Mouse (Mus musculus) lung, postnatal 0 days (tissue): Measurements from ENCODE around the gene Zfp385a. TPM values are rescaled to one million over a fixed set of nuclear protein-coding genes. Genes with fewer than 3 reads are reported as not detected.

Experiments used
- ATAC-seq: fragments of 200-750 bp; cut with Nextera tagmentation; 2 replicates; pipeline ENCODE4 v1.8.0; 2017; ENCODE audit warnings: moderate library complexity
- DNase-seq: peaks from one replicate; pipeline ENCODE4 v3.0.0-alpha.2; 2016; ENCODE audit warnings: low spot score
- H3K27ac ChIP-seq: fragments of 300-500 bp; sonication (generic); 2 replicates; pipeline ENCODE4 v1.5.1; 2014; ENCODE audit warnings: antibody characterized with exemption, mild to moderate bottlenecking, low read length, mixed read lengths
- H3K27me3 ChIP-seq: fragments of 300-500 bp; sonication (generic); replicated peaks from 2 replicates; pipeline ENCODE4 v1.6.1; 2014; ENCODE audit warnings: low read length, mixed read lengths; ENCODE audit not compliant: insufficient read depth
- H3K36me3 ChIP-seq: fragments of 300-500 bp; sonication (generic); 2 replicates; pipeline ENCODE4 v1.6.1; 2014; ENCODE audit warnings: low read length, mixed read lengths; ENCODE audit not compliant: insufficient read depth
- H3K4me1 ChIP-seq: fragments of 300-500 bp; sonication (generic); 2 replicates; pipeline ENCODE4 v1.6.1; 2014; ENCODE audit warnings: antibody characterized with exemption, low read depth, low read length, mixed read lengths; ENCODE audit not compliant: insufficient read depth
- H3K4me2 ChIP-seq: fragments of 300-500 bp; sonication (generic); replicated peaks from 2 replicates; pipeline ENCODE4 v1.6.1; 2014; ENCODE audit warnings: low read depth, mild to moderate bottlenecking, low read length, moderate library complexity, mixed read lengths
- H3K4me3 ChIP-seq: fragments of 300-500 bp; sonication (generic); 2 replicates; pipeline ENCODE4 v1.5.1; 2014; ENCODE audit warnings: low read depth, low read length
- H3K9ac ChIP-seq: fragments of 300-500 bp; sonication (generic); replicated peaks from 2 replicates; pipeline ENCODE4 v1.6.1; 2014; ENCODE audit warnings: low read depth, mild to moderate bottlenecking
- H3K9me3 ChIP-seq: fragments of 300-500 bp; sonication (generic); 2 replicates; pipeline ENCODE4 v1.6.1; 2016; ENCODE audit warnings: low read length, mixed read lengths
- CTCF ChIP-seq: IDR thresholded peaks from 2 replicates; pipeline ENCODE4 v1.5.1; 2016; ENCODE audit warnings: antibody characterized with exemption, mild to moderate bottlenecking
- EP300 ChIP-seq: IDR thresholded peaks from 2 replicates; pipeline ENCODE4 v1.6.1; 2016; ENCODE audit warnings: antibody characterized with exemption, mild to moderate bottlenecking, control low read depth
- WGBS: fragments of 180-500 bp; shearing (Covaris S2); extraction: QIAGEN DNeasy Blood & Tissue Kit; methylation state at CpG from one replicate; pipeline ENCODE4 v1.1.7; 2014; 5-methylcytosine and 5-hydroxymethylcytosine counted together
- polyA plus RNA-seq: library from polyadenylated mRNA; unstranded; fragments of >200 nt; fragmentation: Nextera tagmentation; extraction: Ambion mirVana; gene quantifications from 2 replicates; pipeline ENCODE4 v1.2.1, GENCODE M21; 2015

The Zfp385a gene
- polyA plus RNA-seq, 1 experiment from 2014 or later: 6.5 TPM

DNA sequence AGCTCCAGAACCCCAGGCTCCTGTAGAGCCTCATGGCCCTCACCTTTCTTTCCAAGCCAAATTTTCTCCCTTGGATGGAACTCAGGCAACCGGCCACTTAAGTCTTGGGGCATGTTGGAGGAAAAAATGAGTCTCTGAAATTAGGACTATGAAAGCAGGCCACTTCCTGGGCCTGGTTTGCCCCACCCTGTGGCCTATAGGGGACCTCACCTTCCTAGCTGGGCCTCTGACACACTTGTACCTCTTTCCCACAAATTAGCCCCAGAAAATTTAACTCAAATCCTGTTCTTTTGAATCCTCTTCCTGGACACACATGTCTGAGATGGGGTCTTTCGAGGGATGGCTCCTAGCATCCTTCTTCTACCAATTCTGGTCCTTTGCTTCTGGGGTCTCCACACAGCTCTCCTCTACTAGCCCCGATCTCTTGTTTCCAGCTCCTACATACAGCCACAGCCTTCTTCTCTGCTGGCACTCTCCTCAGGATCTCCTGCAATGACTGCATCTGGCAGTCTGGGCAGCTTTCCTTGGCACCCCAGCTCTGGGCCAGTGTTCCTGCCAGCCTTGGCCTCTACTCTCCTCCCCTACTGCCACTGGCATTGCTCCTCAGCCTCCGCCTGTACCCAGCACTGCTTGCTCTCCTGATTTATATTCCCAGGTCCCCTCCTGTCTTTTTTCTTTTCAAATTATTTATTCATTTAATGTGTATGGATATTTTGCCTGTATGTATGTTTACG lies 20.1 kb upstream of the Zfp385a start:
- Histone ChIP-seq H3K4me2 (no peak overlapping the region), H3K9me3 (no peaks in the 10 kb centered on the region), H3K9ac (no peak overlapping the region), H3K4me3 (no peak overlapping the region), H3K4me1 (peaks cover 3% of the 10 kb centered on the region; the same call in 1 of the 2 replicates), H3K27ac (no peak overlapping the region), H3K36me3 (0 out of 2 replicates have a peak, but pooled peaks cover 5% of the 10 kb centered on the region), H3K27me3 (no peaks in the 10 kb centered on the region)
- 82% methylated on average over 5 of the region's 5 CpGs for WGBS
- TF ChIP-seq EP300 (no peak), CTCF (no peak)
- DNase-seq (no peak), ATAC-seq (no peak)

DNA sequence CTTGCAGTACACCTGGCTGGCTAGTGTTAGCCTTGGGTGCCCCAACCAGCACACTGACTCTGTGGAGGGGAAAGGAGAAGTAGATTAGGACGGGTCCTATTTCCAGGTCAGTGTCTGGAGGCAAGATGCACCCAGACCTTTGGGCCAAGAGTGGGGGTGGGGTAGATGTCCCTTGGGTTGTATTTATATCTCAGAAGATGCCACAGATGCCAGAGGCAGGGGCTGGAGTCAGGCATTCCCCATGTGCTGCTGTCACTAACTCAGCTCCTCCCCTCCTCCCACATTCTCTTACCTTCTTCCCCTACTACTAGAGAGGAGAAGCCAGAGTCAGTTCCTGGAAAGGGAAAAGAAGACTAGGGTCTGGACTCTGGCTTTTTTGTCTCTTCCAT lies 19.2 kb upstream of the Zfp385a start:
- WGBS: 29% methylated on average over 1 of the region's 1 CpGs
- DNase-seq (no peak), ATAC-seq (no peak)
- peaks cover 5% of the 10 kb centered on the region; the same call in 1 of the 2 replicates for H3K36me3 ChIP-seq
- H3K4me2 ChIP-seq: no peak overlapping the region
- no peaks in the 10 kb centered on the region for H3K27me3 ChIP-seq
- H3K9ac ChIP-seq: no peak overlapping the region
- no peak for TF ChIP-seq CTCF
- TF ChIP-seq EP300: no peak
- H3K4me1 ChIP-seq: peaks cover 3% of the 10 kb centered on the region; the same call in 1 of the 2 replicates
- no peak overlapping the region for H3K27ac ChIP-seq
- H3K4me3 ChIP-seq: no peak overlapping the region
- H3K9me3 ChIP-seq: no peaks in the 10 kb centered on the region

DNA sequence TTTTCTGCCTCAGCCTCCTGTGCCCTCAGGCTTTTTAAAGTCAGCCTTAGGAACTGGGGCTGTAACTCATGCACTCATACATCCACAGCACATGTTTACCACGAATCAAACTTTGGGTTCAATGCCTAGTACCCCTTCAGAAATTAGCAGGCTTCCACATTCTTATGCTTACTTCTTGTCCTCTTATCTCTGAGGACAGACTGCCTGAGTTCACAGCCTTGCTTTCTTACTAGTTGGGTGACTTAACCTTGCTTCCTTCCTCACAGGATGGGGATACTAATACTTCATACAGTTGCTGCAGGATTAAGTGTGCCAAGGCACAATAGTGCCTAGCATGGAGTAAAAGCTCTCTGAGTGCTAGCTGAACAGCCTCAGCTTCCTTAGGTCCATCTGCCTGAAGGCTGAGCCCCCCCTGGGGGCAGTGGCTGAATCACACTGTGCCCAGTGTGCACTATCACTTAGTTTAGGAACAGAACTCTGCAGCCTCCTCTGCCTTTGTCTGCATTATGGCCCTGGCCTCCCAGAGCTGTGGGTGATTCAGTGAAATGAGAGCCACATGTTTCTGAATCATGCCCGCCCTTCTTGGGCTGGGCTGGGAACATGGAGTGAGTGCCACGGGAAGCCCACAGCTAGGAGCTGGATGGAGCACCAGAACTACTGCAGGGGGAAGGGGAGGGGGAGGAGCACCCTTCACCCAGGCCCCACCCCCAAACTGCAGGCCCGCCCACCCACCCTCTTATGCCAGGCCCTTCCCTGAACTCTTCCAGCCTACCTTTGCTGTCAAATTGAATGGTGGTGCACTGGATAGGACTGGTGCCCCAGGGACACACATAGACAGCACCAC lies 18.6 kb upstream of the Zfp385a start:
- Histone ChIP-seq H3K4me2 (no peak overlapping the region), H3K36me3 (peaks cover 8% of the 10 kb centered on the region; the same call in 1 of the 2 replicates), H3K4me3 (no peak overlapping the region), H3K27ac (peak overlapping the region; percentile 2; the same call in 1 of the 2 replicates), H3K4me1 (peaks cover 3% of the 10 kb centered on the region; the same call in 1 of the 2 replicates), H3K27me3 (no peaks in the 10 kb centered on the region), H3K9ac (no peak overlapping the region), H3K9me3 (no peaks in the 10 kb centered on the region)
- ATAC-seq (peak; percentile 49), DNase-seq (peak; percentile 28)
- peak; percentile 9; the same call in 1 of the 2 replicates for TF ChIP-seq CTCF
- peak; percentile 30; the same call in 1 of the 2 replicates for TF ChIP-seq EP300
- WGBS: 24% methylated on average over 4 of the region's 4 CpGs

DNA sequence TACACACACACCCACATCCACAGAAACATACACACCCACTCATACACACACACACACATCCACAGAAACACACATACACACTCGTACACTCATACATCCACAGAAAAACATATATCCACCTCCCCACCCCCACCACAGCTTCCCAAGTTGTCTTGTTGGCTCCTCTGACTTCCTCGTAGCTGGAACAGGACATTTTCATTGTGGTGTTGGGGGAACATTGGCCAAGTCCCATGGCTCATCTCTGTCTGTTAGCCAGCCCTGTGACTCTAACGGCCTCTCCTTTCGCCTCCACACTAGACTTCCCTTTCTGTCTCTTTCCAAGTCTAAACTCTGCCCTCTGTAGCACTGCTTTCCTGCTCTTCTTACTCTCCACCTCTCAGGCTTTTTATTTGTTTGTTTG lies 17.9 kb upstream of the Zfp385a start:
- H3K9me3 ChIP-seq: no peaks in the 10 kb centered on the region
- peaks cover 3% of the 10 kb centered on the region; the same call in 1 of the 2 replicates for H3K4me1 ChIP-seq
- H3K36me3 ChIP-seq: peaks cover 10% of the 10 kb centered on the region; the same call in 1 of the 2 replicates
- H3K9ac ChIP-seq: no peak overlapping the region
- TF ChIP-seq EP300: no peak
- DNase-seq: no peak
- no peak overlapping the region for H3K27ac ChIP-seq
- H3K4me3 ChIP-seq: no peak overlapping the region
- H3K27me3 ChIP-seq: no peaks in the 10 kb centered on the region
- no peak for ATAC-seq
- WGBS: 56% methylated on average over 4 of the region's 4 CpGs
- H3K4me2 ChIP-seq: no peak overlapping the region

DNA sequence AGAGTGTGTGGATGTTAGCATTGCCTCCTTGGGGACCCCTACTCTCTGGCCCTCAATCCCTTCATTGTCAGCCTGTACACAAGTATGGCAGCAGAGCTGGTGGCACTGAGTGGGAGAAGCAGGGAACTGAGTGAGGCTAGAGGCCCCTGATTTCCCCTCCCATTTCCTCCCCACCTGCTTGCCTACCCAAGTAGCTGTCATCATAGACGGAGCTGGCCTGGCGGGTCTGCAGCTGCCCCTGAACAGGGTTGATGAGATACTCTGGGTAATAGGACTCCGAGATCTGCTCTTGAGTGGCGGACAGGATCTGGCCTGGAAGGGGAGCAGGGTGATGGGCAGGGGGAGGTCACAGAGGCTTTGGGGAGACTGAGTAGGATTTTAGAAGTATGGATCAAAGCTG lies 16.2 kb upstream of the Zfp385a start:
- Histone ChIP-seq H3K27ac (no peak overlapping the region), H3K9ac (no peak overlapping the region), H3K27me3 (no peaks in the 10 kb centered on the region), H3K4me1 (no peaks in the 10 kb centered on the region), H3K9me3 (no peaks in the 10 kb centered on the region), H3K36me3 (peaks cover 10% of the 10 kb centered on the region; the same call in 1 of the 2 replicates), H3K4me3 (no peak overlapping the region), H3K4me2 (no peak overlapping the region)
- 75% methylated on average over 4 of the region's 4 CpGs for WGBS
- DNase-seq (no peak), ATAC-seq (no peak)
- TF ChIP-seq EP300: no peak
- TF ChIP-seq CTCF: no peak

DNA sequence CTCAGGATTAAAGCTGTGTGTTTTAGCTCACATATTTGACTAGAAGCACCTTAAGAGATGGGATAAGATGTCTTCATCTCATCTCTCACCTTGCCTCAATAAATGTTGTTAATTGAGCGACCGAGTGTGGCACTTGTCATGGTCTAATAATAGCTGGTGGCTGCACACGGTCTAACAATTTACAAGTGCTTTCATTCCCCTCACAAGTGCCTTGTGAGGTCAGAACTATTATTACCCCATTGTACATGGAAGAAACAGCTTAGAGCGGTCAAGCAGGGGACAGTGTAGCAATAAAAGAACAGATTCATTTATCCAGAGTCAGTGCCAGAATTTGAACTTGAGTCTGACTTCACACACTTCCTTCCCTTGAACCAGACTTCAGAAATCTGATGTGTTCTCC lies 15.5 kb upstream of the Zfp385a start:
- TF ChIP-seq EP300 (no peak), CTCF (no peak)
- H3K27me3 ChIP-seq: no peaks in the 10 kb centered on the region
- no peak overlapping the region for H3K4me2 ChIP-seq
- no peaks in the 10 kb centered on the region for H3K9me3 ChIP-seq
- no peaks in the 10 kb centered on the region for H3K4me1 ChIP-seq
- H3K4me3 ChIP-seq: no peak overlapping the region
- ATAC-seq: peak; percentile 69
- peaks cover 15% of the 10 kb centered on the region for H3K36me3 ChIP-seq
- H3K27ac ChIP-seq: no peak overlapping the region
- H3K9ac ChIP-seq: no peak overlapping the region
- 53% methylated on average over 4 of the region's 4 CpGs for WGBS
- peak; percentile 67 for DNase-seq
